Mouse (Mus musculus): ENCODE data around the gene Vkorc1. TPM values are rescaled to one million over a fixed set of nuclear protein-coding genes. Genes with fewer than 3 reads are reported as not detected.

Vkorc1 gene
- polyA plus RNA-seq, 1 experiment from 2014 or later: 203 TPM

DNA sequence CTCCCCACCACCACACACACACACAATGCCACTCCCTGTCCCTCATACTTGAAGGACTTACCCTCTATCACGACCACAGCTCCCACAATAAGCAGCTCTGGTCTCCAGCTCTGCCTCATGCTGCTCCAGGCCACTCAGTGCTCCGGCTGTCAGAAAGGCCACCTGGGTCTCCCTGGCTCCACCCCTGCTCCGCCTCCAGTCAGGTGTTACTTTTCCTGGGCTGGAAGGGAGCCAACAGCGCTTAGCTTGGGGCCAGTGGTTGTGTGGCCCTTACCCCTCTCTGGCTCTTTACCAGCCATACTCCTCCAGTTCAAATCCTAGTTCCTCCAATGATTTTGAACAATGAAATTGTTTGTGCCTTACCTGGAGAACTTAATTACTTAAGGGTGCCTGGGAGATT, 4.6 kb downstream of the Vkorc1 start, which contains the start of gene Prss53:
Prss53 (minus strand) TSS at position 173 of the 400 bp plus-strand sequence.
- no peak within 1 kb of the TSS for H3K4me2 ChIP-seq (replicated peaks)
- H3K27me3 ChIP-seq (replicated peaks): no peaks in the 10 kb centered on the region
- peaks cover 8% of the 10 kb centered on the region for H3K4me1 ChIP-seq (replicated peaks)
- H3K9me3 ChIP-seq: no peaks in the 10 kb centered on the region
- no peak within 1 kb of the TSS for H3K9ac ChIP-seq
- peak; percentile 28 for ATAC-seq
- H3K4me3 ChIP-seq (replicated peaks): no peak within 1 kb of the TSS
- no peak within 1 kb of the TSS for H3K27ac ChIP-seq
- 25% methylated on average over 4 of the region's 4 CpGs for WGBS
- H3K36me3 ChIP-seq: peaks cover 11% of the 10 kb centered on the region

- Histone ChIP-seq H3K27me3 (replicated peaks) (no peaks in the 10 kb centered on the region), H3K36me3 (peaks cover 26% of the 10 kb centered on the region), H3K4me3 (replicated peaks) (no peak overlapping the region), H3K9me3 (no peaks in the 10 kb centered on the region), H3K9ac (no peak overlapping the region), H3K4me2 (replicated peaks) (no peak overlapping the region), H3K27ac (no peak overlapping the region), H3K4me1 (replicated peaks) (peaks cover 12% of the 10 kb centered on the region)
- ATAC-seq: no peak
- 79% methylated on average over 3 of the region's 3 CpGs for WGBS
These were observed 6.6 kb downstream of the Vkorc1 start for GRCm38 (mm10) chr7:127888821-127889220.

DNA sequence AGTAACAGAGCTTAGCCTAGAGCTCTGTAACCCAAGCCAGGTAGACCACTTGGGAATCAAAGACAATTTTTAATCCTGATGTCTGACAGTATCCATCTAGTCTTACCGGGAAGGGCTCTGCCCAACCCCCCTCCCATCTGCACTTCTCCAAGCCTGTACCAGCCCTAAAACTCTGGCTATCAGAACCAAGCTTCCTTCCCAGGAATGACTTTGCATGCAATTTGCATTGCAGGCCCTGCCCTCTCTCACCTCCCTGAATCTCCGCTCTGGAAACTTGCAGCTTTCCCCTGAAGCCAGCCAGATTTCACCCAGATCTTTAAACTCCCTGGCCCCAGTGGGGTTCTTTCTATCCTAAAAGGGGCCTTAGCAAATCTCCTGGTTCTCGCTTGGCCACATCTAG, 7.6 kb downstream of the Vkorc1 start:
- 83% methylated on average over 3 of the region's 3 CpGs for WGBS
- no peaks in the 10 kb centered on the region for H3K9me3 ChIP-seq
- H3K4me3 ChIP-seq (replicated peaks): no peak overlapping the region
- no peak overlapping the region for H3K27ac ChIP-seq
- no peak overlapping the region for H3K9ac ChIP-seq
- H3K27me3 ChIP-seq (replicated peaks): no peaks in the 10 kb centered on the region
- peaks cover 21% of the 10 kb centered on the region for H3K4me1 ChIP-seq (replicated peaks)
- peaks cover 35% of the 10 kb centered on the region for H3K36me3 ChIP-seq
- ATAC-seq: no peak
- H3K4me2 ChIP-seq (replicated peaks): no peak overlapping the region

DNA sequence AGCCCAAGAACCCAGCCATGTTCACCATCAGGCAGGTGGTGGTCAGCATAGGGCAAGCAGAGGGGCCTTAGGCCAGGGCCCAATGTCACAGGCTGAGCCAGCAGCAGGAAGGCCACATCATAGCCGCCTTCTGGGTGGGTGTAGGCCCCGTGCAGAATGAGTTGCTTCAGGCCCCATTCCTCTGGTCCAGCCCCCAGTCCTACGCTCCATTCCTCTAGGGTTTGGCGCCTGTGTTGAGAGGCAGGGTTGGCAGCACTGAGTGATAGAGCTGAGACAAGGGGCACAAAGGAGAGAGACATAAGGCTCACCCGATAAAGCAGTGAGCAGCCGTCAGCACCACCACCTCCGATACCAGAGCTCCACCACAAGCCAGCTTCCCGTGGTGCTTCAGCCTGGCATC, 8.2 kb downstream of the Vkorc1 start:
- Histone ChIP-seq H3K9me3 (no peaks in the 10 kb centered on the region), H3K4me2 (replicated peaks) (no peak overlapping the region), H3K9ac (0 out of 2 replicates have a peak overlapping the region, but pooled peaks have one; percentile 4), H3K36me3 (peaks cover 38% of the 10 kb centered on the region), H3K4me1 (replicated peaks) (peaks cover 22% of the 10 kb centered on the region), H3K27ac (no peak overlapping the region), H3K4me3 (replicated peaks) (no peak overlapping the region), H3K27me3 (replicated peaks) (no peaks in the 10 kb centered on the region)
- ATAC-seq: no peak
- whole genome bisulfite sequencing: 86% methylated on average over 8 of the region's 8 CpGs

DNA sequence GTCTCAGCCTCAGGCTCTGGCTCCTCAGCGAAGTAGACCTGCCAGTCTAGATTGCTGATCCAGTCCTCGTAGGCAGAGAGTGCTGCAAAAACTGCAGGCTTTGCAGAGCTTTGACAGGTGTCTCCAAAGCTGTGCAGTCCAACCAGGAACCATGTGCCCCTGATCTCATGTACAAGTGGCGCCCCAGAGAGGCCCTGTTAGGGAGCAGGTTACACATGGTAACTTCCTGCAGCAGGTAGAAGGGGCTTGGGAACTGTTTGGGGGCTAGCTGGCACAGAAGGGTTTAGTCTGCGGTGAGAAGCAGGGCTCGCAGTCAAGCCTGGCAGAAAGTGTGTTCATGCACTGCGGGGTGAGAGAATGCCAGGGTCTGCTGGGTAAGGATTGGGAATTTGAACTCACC, 8.9 kb downstream of the Vkorc1 start:
- Histone ChIP-seq H3K36me3 (peaks cover 45% of the 10 kb centered on the region), H3K4me2 (replicated peaks) (no peak overlapping the region), H3K9ac (peak overlapping the region; percentile 4; the same call in 1 of the 2 replicates), H3K27ac (no peak overlapping the region), H3K4me1 (replicated peaks) (peaks cover 22% of the 10 kb centered on the region), H3K4me3 (replicated peaks) (no peak overlapping the region), H3K9me3 (no peaks in the 10 kb centered on the region), H3K27me3 (replicated peaks) (no peaks in the 10 kb centered on the region)
- WGBS: 89% methylated on average over 6 of the region's 6 CpGs
- ATAC-seq: no peak

- 64% methylated on average over 6 of the region's 6 CpGs for WGBS
- Histone ChIP-seq H3K36me3 (peaks cover 51% of the 10 kb centered on the region), H3K4me2 (replicated peaks) (no peak overlapping the region), H3K27me3 (replicated peaks) (no peaks in the 10 kb centered on the region), H3K9ac (no peak overlapping the region; the same call in 1 of the 2 replicates), H3K27ac (no peak overlapping the region), H3K4me3 (replicated peaks) (no peak overlapping the region), H3K4me1 (replicated peaks) (peaks cover 22% of the 10 kb centered on the region), H3K9me3 (no peaks in the 10 kb centered on the region)
- ATAC-seq: 0 out of 2 replicates have a peak, but pooled peaks have one; percentile 32
These were observed 9.5 kb downstream of the Vkorc1 start for GRCm38 (mm10) chr7:127885951-127886350.

DNA sequence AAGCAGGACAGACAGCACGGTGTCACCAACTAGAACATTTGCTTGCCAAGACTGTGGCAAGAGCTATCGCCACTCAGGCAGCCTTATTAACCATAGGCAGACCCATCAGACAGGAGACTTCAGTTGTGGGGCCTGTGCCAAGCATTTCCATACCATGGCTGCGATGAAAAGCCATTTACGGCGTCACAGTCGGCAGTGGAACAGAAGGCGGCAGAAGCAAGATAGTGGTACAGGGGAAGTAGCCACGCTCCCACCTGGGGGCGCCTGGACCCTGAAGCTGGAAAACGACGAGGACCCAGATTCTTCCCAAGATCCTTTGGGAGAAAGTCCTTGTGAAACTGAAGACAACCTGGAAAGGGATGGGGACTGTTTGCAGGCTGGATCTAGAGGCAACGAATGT, 15.0 kb downstream of the Vkorc1 start:
- H3K4me2 ChIP-seq (replicated peaks): no peak overlapping the region
- H3K36me3 ChIP-seq: peaks cover 67% of the 10 kb centered on the region
- H3K27ac ChIP-seq: no peak overlapping the region
- H3K9ac ChIP-seq: no peak overlapping the region
- no peaks in the 10 kb centered on the region for H3K9me3 ChIP-seq
- no peak for ATAC-seq
- H3K27me3 ChIP-seq (replicated peaks): no peaks in the 10 kb centered on the region
- WGBS: 84% methylated on average over 12 of the region's 12 CpGs
- no peak overlapping the region for H3K4me3 ChIP-seq (replicated peaks)
- H3K4me1 ChIP-seq (replicated peaks): peaks cover 29% of the 10 kb centered on the region

- H3K9me3 ChIP-seq: no peaks in the 10 kb centered on the region
- no peak overlapping the region for H3K27ac ChIP-seq
- H3K9ac ChIP-seq: no peak overlapping the region
- ATAC-seq: no peak
- 97% methylated on average over 9 of the region's 9 CpGs for WGBS
- peaks cover 27% of the 10 kb centered on the region for H3K4me1 ChIP-seq (replicated peaks)
- peaks cover 59% of the 10 kb centered on the region for H3K36me3 ChIP-seq
- H3K27me3 ChIP-seq (replicated peaks): no peaks in the 10 kb centered on the region
- no peak overlapping the region for H3K4me2 ChIP-seq (replicated peaks)
- H3K4me3 ChIP-seq (replicated peaks): no peak overlapping the region
These were observed 16.1 kb downstream of the Vkorc1 start for GRCm38 (mm10) chr7:127879301-127879700.

DNA sequence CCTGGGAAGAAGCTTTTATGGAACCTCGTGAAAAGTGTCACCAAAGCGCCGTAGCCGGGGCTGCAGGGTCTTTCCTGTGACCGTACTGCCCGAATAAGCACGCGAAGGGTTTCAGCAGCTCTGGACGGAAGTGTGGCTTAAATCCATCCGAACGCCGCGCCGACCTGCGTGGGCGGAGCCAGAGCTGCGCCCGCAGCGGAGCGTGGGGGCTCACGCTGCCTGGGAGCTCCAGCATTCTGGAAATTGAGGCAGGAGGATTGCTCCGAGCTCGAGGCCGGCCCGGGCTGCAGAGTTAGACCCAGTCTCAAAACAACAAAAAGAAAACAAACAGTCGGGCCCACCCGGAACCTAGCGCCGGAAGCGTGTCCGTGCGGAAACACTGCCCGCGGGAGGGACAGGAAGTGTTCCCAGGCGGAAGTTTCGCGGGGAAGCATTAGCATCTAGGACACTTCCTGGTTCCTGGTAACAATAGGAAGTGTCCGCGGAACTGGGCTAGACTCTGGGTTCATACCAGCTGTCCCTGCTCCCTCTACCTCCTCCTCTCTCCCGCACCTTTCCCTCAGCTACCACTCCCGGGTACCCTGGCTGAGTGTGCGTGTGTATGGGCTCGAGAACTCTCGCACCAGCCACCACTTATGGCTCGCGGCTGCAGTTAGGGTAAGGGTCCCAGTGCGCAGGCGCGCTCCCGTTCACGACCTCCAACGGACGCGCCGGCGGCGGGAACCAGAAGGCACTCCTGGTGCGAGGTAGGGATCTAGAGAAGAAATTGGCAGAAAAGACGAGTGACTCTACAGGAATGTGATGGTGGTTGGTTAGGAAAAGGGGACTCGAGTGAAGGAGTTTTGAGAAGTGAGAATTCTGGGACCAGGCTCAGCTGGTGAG, 18.7 kb downstream of the Vkorc1 start, which contains the start of gene Zfp668:
Zfp668 (minus strand) TSS at position 362 of the 882 bp plus-strand sequence.
- Histone ChIP-seq H3K4me2 (replicated peaks) (peak within 1 kb of the TSS; percentile 78), H3K36me3 (peaks cover 33% of the 10 kb centered on the region), H3K4me3 (replicated peaks) (peak within 1 kb of the TSS; percentile 94), H3K27me3 (replicated peaks) (no peaks in the 10 kb centered on the region), H3K9ac (peak within 1 kb of the TSS; percentile 96), H3K9me3 (no peaks in the 10 kb centered on the region), H3K27ac (peak within 1 kb of the TSS; percentile 99), H3K4me1 (replicated peaks) (peaks cover 22% of the 10 kb centered on the region)
- peak; percentile 82 for ATAC-seq
- WGBS: under 1% methylated on average over 60 of the region's 60 CpGs

DNA sequence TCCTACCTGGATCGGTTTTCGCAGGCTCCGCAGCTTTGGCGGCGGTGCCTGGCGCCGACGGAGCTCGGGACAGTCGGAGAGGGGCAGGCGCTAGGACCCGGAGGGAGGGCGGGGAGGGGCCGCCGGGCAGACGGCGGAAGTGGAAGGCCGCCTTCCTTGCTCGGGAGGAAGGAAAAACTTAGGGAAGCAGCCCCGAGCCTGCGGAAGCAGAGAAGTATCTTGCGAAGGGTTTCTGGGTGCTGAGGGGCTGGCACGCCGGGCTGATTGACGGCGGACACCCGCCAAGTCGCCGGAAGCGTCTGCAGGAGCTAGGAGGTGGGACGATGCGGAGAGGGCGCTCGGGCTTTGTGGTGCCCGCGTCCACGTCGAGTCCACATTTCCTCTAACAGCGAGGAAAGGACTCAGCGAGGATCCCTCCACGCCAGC, 19.4 kb downstream of the Vkorc1 start, which contains the start of gene Zfp646:
Zfp646 (plus strand) TSS at position 181 of the 426 bp plus-strand sequence.
- ATAC-seq: peak; percentile 92
- H3K4me1 ChIP-seq (replicated peaks): peaks cover 22% of the 10 kb centered on the region
- H3K27ac ChIP-seq: peak within 1 kb of the TSS; percentile 99
- H3K4me2 ChIP-seq (replicated peaks): peak within 1 kb of the TSS; percentile 78
- H3K27me3 ChIP-seq (replicated peaks): no peaks in the 10 kb centered on the region
- H3K4me3 ChIP-seq (replicated peaks): peak within 1 kb of the TSS; percentile 94
- H3K9ac ChIP-seq: peak within 1 kb of the TSS; percentile 96
- WGBS: under 1% methylated on average over 40 of the region's 41 CpGs
- peaks cover 26% of the 10 kb centered on the region for H3K36me3 ChIP-seq
- no peaks in the 10 kb centered on the region for H3K9me3 ChIP-seq

DNA sequence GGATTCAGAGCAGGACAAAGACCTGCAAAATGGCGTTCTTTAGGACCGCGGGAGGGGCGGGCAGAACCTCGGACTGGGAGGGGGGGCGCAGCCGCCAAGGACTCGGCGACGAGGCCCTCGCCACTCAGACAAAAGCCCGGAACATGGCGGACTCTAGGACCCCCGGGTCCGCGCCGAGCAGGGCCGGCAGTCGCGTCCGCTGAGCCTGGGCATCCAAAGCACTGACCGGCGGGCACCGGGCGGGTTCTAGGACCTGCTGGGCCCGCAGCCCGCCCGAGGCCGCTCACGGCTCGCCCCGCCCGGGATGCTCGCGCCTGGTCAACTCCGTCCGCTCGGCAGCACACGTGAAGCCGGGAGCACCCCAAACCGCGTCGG, 19.8 kb downstream of the Vkorc1 start:
- H3K36me3 ChIP-seq: peaks cover 23% of the 10 kb centered on the region
- H3K27ac ChIP-seq: peak overlapping the region; percentile 99
- H3K27me3 ChIP-seq (replicated peaks): no peaks in the 10 kb centered on the region
- peaks cover 22% of the 10 kb centered on the region for H3K4me1 ChIP-seq (replicated peaks)
- peak; percentile 92 for ATAC-seq
- H3K9me3 ChIP-seq: no peaks in the 10 kb centered on the region
- peak overlapping the region; percentile 94 for H3K4me3 ChIP-seq (replicated peaks)
- peak overlapping the region; percentile 96 for H3K9ac ChIP-seq
- under 1% methylated on average over 43 of the region's 43 CpGs for WGBS
- H3K4me2 ChIP-seq (replicated peaks): peak overlapping the region; percentile 76

- H3K9me3 ChIP-seq: no peaks in the 10 kb centered on the region
- H3K4me3 ChIP-seq (replicated peaks): peak overlapping the region; percentile 94
- peaks cover 22% of the 10 kb centered on the region for H3K4me1 ChIP-seq (replicated peaks)
- peak; percentile 19; the same call in 1 of the 2 replicates for ATAC-seq
- H3K9ac ChIP-seq: peak overlapping the region; percentile 96
- 4% methylated on average over 20 of the region's 20 CpGs for WGBS
- peak overlapping the region; percentile 76 for H3K4me2 ChIP-seq (replicated peaks)
- no peaks in the 10 kb centered on the region for H3K27me3 ChIP-seq (replicated peaks)
- peaks cover 17% of the 10 kb centered on the region for H3K36me3 ChIP-seq
- peak overlapping the region; percentile 99 for H3K27ac ChIP-seq
These were observed 20.4 kb downstream of the Vkorc1 start for GRCm38 (mm10) chr7:127874812-127875626.

Measured in intestine, embryonic 15.5 days (tissue).